Mouse (Mus musculus): Measurements from ENCODE around the gene Mrpl54. TPM values are rescaled to one million over a fixed set of nuclear protein-coding genes. Genes with fewer than 3 reads are reported as not detected.

Gene Mrpl54
- total RNA-seq (2021) (100 to 1,000 TPM in 1 of 2 experiments, 10 to 100 TPM in 1; 85.7 to 101 TPM), polyA plus RNA-seq (2012; rRNA removed) (66.7 and 93.2 TPM in 2 replicates)
- long read RNA-seq, transcript Mrpl54-201 (3 exons, 604 nt): major isoform, 60 of 63 reads
- long read RNA-seq, partial matches to known transcripts: 3 of 63 reads
- long read RNA-seq, other reads (novel, unspliced or antisense): 0 of 63 reads

GRCm38 (mm10) chr10:81266211-81267105 is at the start of gene Mrpl54, which contains the start of gene Apba3:
Gene Mrpl54 (minus strand): TSS chr10:81266934.
Gene Apba3 (plus strand): TSS chr10:81266960.
- under 1% methylated on average over 48 of the region's 48 CpGs for WGBS
- DNase-seq: peak; percentile 96 to 99
- TF ChIP-seq CTCF (IDR thresholded peaks at IDR 0.05): no peak
- TF ChIP-seq EP300 (IDR thresholded peaks at IDR 0.05; ENCODE audit: insufficient read depth, low read depth, low read length): peak; percentile 39; the same call in 1 of the 2 replicates
- peak; percentile 78 for TF ChIP-seq POLR2A (IDR thresholded peaks at IDR 0.05; ENCODE audit: insufficient read depth, low read depth, low read length)
- Histone ChIP-seq H3K27ac (peak within 1 kb of the TSS; percentile 98), H3K27me3 (ENCODE audit: control insufficient read depth, insufficient read depth, low read length) (no peaks in the 10 kb centered on the region), H3K4me3 (peak within 1 kb of the TSS; percentile 91), H3K9ac (ENCODE audit: low read depth, low read length) (peak within 1 kb of the TSS; percentile 91), H3K4me1 (ENCODE audit: control insufficient read depth, insufficient read depth, low read length) (peaks cover 2% of the 10 kb centered on the region; the same call in 1 of the 2 replicates), H3K36me3 (ENCODE audit: control insufficient read depth, insufficient read depth, low read length) (no peaks in the 10 kb centered on the region), H3K79me2 (replicated peaks; ENCODE audit: control insufficient read depth, insufficient read depth, low read length) (no peaks in the 10 kb centered on the region)
- intact Hi-C loops (cut with DNase I): no loop called here

DNA sequence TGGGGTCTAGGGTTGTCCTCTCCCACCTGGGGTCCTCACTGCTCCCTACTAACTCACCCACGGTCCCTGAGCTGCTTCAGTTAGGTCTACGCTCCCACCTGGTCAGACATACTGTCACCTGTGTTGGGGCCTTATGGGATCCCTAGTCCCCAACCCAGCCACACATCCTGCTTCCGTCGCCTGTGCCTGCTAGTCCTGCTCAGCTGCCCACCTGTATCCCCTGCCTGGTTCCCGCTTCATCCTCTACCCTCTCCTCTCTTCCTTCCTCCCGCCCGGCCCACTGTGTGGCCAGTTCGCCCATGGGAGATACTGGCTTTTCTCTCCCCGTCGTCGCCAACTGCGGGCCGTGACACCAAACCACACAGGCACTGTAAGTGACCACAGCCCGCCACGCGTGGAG is 48.9 kb upstream of the Mrpl54 start:
- no peaks in the 10 kb centered on the region for H3K27me3 ChIP-seq (ENCODE audit: control insufficient read depth, insufficient read depth, low read length)
- peaks cover 5% of the 10 kb centered on the region for H3K4me1 ChIP-seq (ENCODE audit: control insufficient read depth, insufficient read depth, low read length)
- no peak overlapping the region for H3K4me3 ChIP-seq
- no peaks in the 10 kb centered on the region for H3K36me3 ChIP-seq (ENCODE audit: control insufficient read depth, insufficient read depth, low read length)
- no peaks in the 10 kb centered on the region for H3K79me2 ChIP-seq (replicated peaks; ENCODE audit: control insufficient read depth, insufficient read depth, low read length)
- no peak overlapping the region for H3K9ac ChIP-seq (ENCODE audit: low read depth, low read length)
- WGBS: 89% methylated on average over 16 of the region's 16 CpGs
- no peak for DNase-seq
- intact Hi-C loops (cut with DNase I): no loop called here
- H3K27ac ChIP-seq: no peak overlapping the region
- TF ChIP-seq EP300 (IDR thresholded peaks at IDR 0.05; ENCODE audit: insufficient read depth, low read depth, low read length): no peak

DNA sequence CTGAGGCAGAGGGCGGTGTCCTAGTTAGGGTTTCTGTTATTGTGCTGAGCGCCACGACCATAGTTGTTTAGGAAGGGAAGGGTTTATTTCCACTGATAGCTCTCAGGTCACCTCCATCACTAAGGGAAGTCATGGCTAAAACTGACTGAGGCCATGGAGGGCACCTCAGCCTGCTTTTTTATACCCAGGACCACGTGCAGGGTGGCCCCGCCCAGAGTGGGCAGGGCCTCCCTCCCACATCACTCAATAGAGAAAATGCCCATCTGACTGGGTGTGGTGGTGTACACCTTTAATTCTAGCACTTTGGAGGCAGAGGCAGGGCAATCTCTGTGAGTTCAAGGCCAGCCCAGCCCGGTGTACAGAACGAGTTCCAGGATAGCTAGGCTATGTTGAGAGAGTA is 47.5 kb upstream of the Mrpl54 start:
- intact Hi-C loops (cut with DNase I): no loop called here
- Histone ChIP-seq H3K79me2 (replicated peaks; ENCODE audit: control insufficient read depth, insufficient read depth, low read length) (no peaks in the 10 kb centered on the region), H3K27ac (no peak overlapping the region), H3K9ac (ENCODE audit: low read depth, low read length) (no peak overlapping the region), H3K36me3 (ENCODE audit: control insufficient read depth, insufficient read depth, low read length) (no peaks in the 10 kb centered on the region), H3K4me1 (ENCODE audit: control insufficient read depth, insufficient read depth, low read length) (no peaks in the 10 kb centered on the region), H3K4me3 (no peak overlapping the region), H3K27me3 (ENCODE audit: control insufficient read depth, insufficient read depth, low read length) (no peaks in the 10 kb centered on the region)
- TF ChIP-seq CTCF (IDR thresholded peaks at IDR 0.05): no peak
- no peak for TF ChIP-seq POLR2A (IDR thresholded peaks at IDR 0.05; ENCODE audit: insufficient read depth, low read depth, low read length)
- TF ChIP-seq EP300 (IDR thresholded peaks at IDR 0.05; ENCODE audit: insufficient read depth, low read depth, low read length): no peak
- WGBS: 75% methylated on average over 7 of the region's 7 CpGs
- DNase-seq: no peak

- no peak for TF ChIP-seq CTCF (IDR thresholded peaks at IDR 0.05)
- no peak for TF ChIP-seq POLR2A (IDR thresholded peaks at IDR 0.05; ENCODE audit: insufficient read depth, low read depth, low read length)
- no peak for TF ChIP-seq EP300 (IDR thresholded peaks at IDR 0.05; ENCODE audit: insufficient read depth, low read depth, low read length)
- Histone ChIP-seq H3K36me3 (ENCODE audit: control insufficient read depth, insufficient read depth, low read length) (no peaks in the 10 kb centered on the region), H3K4me3 (no peak overlapping the region), H3K4me1 (ENCODE audit: control insufficient read depth, insufficient read depth, low read length) (no peaks in the 10 kb centered on the region), H3K9ac (ENCODE audit: low read depth, low read length) (no peak overlapping the region), H3K79me2 (replicated peaks; ENCODE audit: control insufficient read depth, insufficient read depth, low read length) (no peaks in the 10 kb centered on the region), H3K27ac (no peak overlapping the region), H3K27me3 (ENCODE audit: control insufficient read depth, insufficient read depth, low read length) (no peaks in the 10 kb centered on the region)
- WGBS: 90% methylated on average over 13 of the region's 13 CpGs
- intact Hi-C loops (cut with DNase I): no loop called here
- DNase-seq: no peak
These were observed 46.8 kb upstream of the Mrpl54 start for GRCm38 (mm10) chr10:81313581-81313980.

GRCm38 (mm10) chr10:81309571-81309970 is 42.8 kb upstream of the Mrpl54 start:
- H3K27me3 ChIP-seq (ENCODE audit: control insufficient read depth, insufficient read depth, low read length): no peaks in the 10 kb centered on the region
- intact Hi-C loops (cut with DNase I): no loop called here
- H3K4me1 ChIP-seq (ENCODE audit: control insufficient read depth, insufficient read depth, low read length): peaks cover under 1% of the 10 kb centered on the region
- TF ChIP-seq EP300 (IDR thresholded peaks at IDR 0.05; ENCODE audit: insufficient read depth, low read depth, low read length) (no peak), CTCF (IDR thresholded peaks at IDR 0.05) (no peak), POLR2A (IDR thresholded peaks at IDR 0.05; ENCODE audit: insufficient read depth, low read depth, low read length) (no peak)
- no peak overlapping the region for H3K27ac ChIP-seq
- H3K9ac ChIP-seq (ENCODE audit: low read depth, low read length): no peak overlapping the region
- whole genome bisulfite sequencing: 83% methylated on average over 5 of the region's 5 CpGs
- DNase-seq: no peak
- H3K36me3 ChIP-seq (ENCODE audit: control insufficient read depth, insufficient read depth, low read length): no peaks in the 10 kb centered on the region
- H3K4me3 ChIP-seq: no peak overlapping the region
- H3K79me2 ChIP-seq (replicated peaks; ENCODE audit: control insufficient read depth, insufficient read depth, low read length): no peaks in the 10 kb centered on the region; the same call in 1 of the 2 replicates

All from heart, adult 2 months (tissue).